Mouse (Mus musculus) forebrain, embryonic 12.5 days (tissue): ENCODE data around the gene Cyp2c67. TPM values are rescaled to one million over a fixed set of nuclear protein-coding genes. Genes with fewer than 3 reads are reported as not detected.
"Not testable (repeated sequence)": the region's sequence is repeated elsewhere in the genome, so short reads cannot be mapped to it uniquely, and the experiment has no call there.

Experiments
- ATAC-seq: fragments of 200-750 bp; cut with Nextera tagmentation; 2 replicates; pipeline ENCODE4 v1.8.0; 2017; ENCODE audit warnings: moderate TSS enrichment; ENCODE audit not compliant: low FRiP score
- H3K27ac ChIP-seq: fragments of 300-500 bp; sonication (generic); 2 replicates; pipeline ENCODE4 v1.5.1; 2016; ENCODE audit warnings: mild to moderate bottlenecking
- H3K27me3 ChIP-seq: fragments of 300-500 bp; sonication (generic); 2 replicates; pipeline ENCODE4 v1.6.1; 2016; ENCODE audit warnings: mild to moderate bottlenecking
- H3K36me3 ChIP-seq: fragments of 300-500 bp; sonication (generic); replicated peaks from 2 replicates; pipeline ENCODE4 v1.6.1; 2016; ENCODE audit warnings: mild to moderate bottlenecking
- H3K4me1 ChIP-seq: fragments of 300-500 bp; sonication (generic); 2 replicates; pipeline ENCODE4 v1.6.1; 2016
- H3K4me2 ChIP-seq: fragments of 300-500 bp; sonication (generic); 2 replicates; pipeline ENCODE4 v1.6.1; 2016; ENCODE audit warnings: mild to moderate bottlenecking, moderate library complexity
- H3K4me3 ChIP-seq: fragments of 300-500 bp; sonication (generic); replicated peaks from 2 replicates; pipeline ENCODE4 v1.5.1; 2016; ENCODE audit warnings: mild to moderate bottlenecking
- H3K9ac ChIP-seq: fragments of 300-500 bp; sonication (generic); 2 replicates; pipeline ENCODE4 v1.6.1; 2016; ENCODE audit warnings: mild to moderate bottlenecking
- H3K9me3 ChIP-seq: fragments of 300-500 bp; sonication (generic); 2 replicates; pipeline ENCODE4 v1.6.1; 2016
- WGBS: fragments of 180-500 bp; shearing (Covaris S2); methylation state at CpG from one replicate; pipeline ENCODE4 v1.1.7; 2016; 5-methylcytosine and 5-hydroxymethylcytosine counted together
- polyA plus RNA-seq: library from polyadenylated mRNA; unstranded; fragments of >200 nt; fragmentation: Nextera tagmentation; extraction: Ambion mirVana; gene quantifications from 2 replicates; pipeline ENCODE4 v1.2.1, GENCODE M21; 2016

The Cyp2c67 gene
- not detected in 2 replicates for polyA plus RNA-seq

DNA sequence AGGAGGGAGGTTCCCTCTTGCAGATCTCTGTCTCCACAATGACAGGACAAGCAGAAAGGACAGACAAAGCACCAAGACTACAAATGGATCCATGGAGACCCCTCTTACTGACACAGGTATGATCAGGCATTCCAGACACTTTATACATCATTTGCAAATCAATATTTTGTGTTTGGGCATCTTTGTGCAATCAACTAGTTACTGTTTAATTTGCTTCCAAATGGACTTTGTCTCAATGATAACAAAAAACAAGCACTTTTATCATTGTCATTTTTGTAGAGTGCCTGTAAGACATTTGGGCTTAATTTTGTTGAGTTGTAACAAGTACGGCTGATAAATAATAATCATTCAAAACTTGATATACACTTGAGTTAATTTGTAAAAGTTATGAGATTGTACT lies at the start of gene Cyp2c67:
Cyp2c67 (minus strand) TSS at position 114 of the 400 bp plus-strand sequence.
- no peaks in the 10 kb centered on the region for H3K36me3 ChIP-seq
- 93% methylated on average over 1 of the region's 1 CpGs for WGBS

DNA sequence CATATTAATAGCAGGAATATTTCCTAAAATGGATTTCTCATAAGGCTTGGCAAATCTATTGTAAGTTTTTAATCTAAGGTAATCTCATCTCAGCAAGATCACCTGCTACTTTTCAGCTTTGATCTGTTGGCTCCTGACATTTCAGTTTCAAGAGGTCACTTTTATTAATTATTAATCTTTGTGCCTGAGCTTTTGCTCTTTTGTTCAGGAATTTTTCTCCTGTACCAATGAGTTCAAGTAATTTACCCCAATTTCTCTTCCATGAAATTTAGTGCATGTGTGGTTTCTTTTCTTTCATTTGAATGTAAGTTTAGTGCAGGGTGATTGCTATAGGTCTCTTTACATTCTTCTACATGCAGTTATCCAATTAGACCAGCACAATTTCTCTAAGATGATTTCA lies 16.8 kb upstream of the Cyp2c67 start:
- not testable (repeated sequence) for H3K9me3 ChIP-seq, H3K4me2 ChIP-seq, ATAC-seq, H3K27me3 ChIP-seq, H3K9ac ChIP-seq, H3K27ac ChIP-seq, H3K4me3 ChIP-seq, H3K4me1 ChIP-seq, H3K36me3 ChIP-seq

More for the DNA sequence above, at the start of gene Cyp2c67:
- Histone ChIP-seq H3K27ac (no peak within 1 kb of the TSS), H3K9me3 (peaks cover 17% of the 10 kb centered on the region; the same call in 1 of the 2 replicates), H3K4me1 (no peaks in the 10 kb centered on the region), H3K9ac (no peak within 1 kb of the TSS), H3K4me2 (no peak within 1 kb of the TSS), H3K27me3 (no peaks in the 10 kb centered on the region), H3K4me3 (no peak within 1 kb of the TSS)
- no peak for ATAC-seq

DNA sequence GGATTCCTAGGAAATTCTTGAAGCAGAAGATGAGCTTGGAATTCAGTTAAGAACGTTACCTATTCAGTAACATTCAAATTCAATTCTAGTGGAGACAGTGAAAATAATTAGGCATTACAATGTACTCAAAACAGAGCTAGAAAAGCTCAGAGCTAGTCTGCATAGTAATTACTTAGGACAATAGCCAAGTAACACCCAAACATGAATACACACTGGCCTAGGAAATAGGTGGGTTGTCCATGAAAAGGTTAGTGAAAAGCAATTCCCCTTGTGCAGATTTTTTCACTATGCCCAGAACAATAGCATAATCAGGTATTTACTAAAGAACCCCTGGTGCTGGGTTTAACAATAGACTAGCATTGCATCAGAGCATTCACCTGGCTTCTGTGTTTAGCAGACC lies 3.5 kb upstream of the Cyp2c67 start:
- H3K9ac ChIP-seq = no peak overlapping the region
- H3K27ac ChIP-seq = no peak overlapping the region
- peaks cover 12% of the 10 kb centered on the region; the same call in 1 of the 2 replicates for H3K9me3 ChIP-seq
- H3K4me1 ChIP-seq = no peaks in the 10 kb centered on the region
- no peaks in the 10 kb centered on the region for H3K27me3 ChIP-seq
- no peak overlapping the region for H3K4me3 ChIP-seq
- no peaks in the 10 kb centered on the region for H3K36me3 ChIP-seq
- ATAC-seq = no peak
- no peak overlapping the region for H3K4me2 ChIP-seq
- 35% methylated on average over 1 of the region's 1 CpGs for WGBS

DNA sequence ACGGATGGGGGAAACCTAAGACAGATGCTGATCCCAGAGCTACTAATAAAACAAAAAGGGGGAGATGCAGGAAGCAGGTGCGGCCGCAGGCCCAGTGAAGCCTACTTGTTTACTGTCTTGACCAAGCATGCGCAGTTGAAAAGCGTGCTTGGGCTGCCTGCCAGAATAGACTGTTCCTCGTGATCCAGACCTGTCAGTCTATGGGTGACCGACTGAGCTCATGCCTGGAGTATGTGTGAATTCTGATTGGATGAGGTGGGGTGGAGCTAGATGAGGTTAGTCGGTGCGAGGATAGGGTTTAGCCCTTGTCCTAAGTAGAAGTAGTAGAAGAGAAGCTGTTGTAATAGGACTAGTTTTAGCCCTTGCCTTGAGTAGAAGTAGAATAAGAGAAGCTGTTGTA lies 1.3 kb downstream of the Cyp2c67 start:
- peaks cover 15% of the 10 kb centered on the region; the same call in 1 of the 2 replicates for H3K9me3 ChIP-seq
- whole genome bisulfite sequencing = 93% methylated on average over 9 of the region's 9 CpGs
- H3K4me3 ChIP-seq = no peak overlapping the region
- H3K27me3 ChIP-seq = no peaks in the 10 kb centered on the region
- H3K4me2 ChIP-seq = no peak overlapping the region
- H3K27ac ChIP-seq = no peak overlapping the region
- no peak for ATAC-seq
- H3K4me1 ChIP-seq = no peaks in the 10 kb centered on the region
- no peaks in the 10 kb centered on the region for H3K36me3 ChIP-seq
- no peak overlapping the region for H3K9ac ChIP-seq

DNA sequence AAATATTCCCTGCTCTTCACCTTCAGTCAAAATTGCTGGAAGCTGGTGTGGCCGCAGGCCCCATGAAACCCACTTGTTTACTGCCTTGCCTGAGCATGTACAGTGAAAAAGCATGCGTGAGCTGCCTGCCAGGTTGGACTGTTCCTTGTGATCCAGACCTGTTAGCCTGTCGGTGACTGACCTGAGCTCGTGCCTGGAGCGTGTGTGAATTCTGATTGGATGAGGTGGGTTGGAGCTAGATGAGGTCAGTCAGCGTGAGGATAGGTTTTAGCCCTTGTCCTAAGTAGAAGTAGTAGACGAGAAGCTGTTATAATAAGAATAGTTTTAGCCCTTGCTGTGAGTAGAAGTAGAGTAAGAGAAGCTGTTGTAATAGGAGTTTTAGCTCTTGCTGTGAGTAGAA lies 4.3 kb downstream of the Cyp2c67 start:
- ATAC-seq, H3K4me3 ChIP-seq, H3K36me3 ChIP-seq, H3K9ac ChIP-seq, H3K4me1 ChIP-seq, H3K27ac ChIP-seq, H3K27me3 ChIP-seq, H3K4me2 ChIP-seq: not testable (repeated sequence)
- peaks cover 15% of the 10 kb centered on the region; the same call in 1 of the 2 replicates for H3K9me3 ChIP-seq
- WGBS = 89% methylated on average over 7 of the region's 7 CpGs

Other genes starting within 250 kb of the Cyp2c67 start
- gene Cyp2c38, start 186.0 kb downstream of the Cyp2c67 start, polyA plus RNA-seq = not detected in 2 replicates
- gene Cyp2c39, start 138.2 kb downstream of the Cyp2c67 start, polyA plus RNA-seq = not detected in 2 replicates
- not detected in 2 replicates for gene Cyp2c68, start 92.0 kb upstream of the Cyp2c67 start, polyA plus RNA-seq
- not detected in 2 replicates for gene Cyp2c40, start 163.8 kb upstream of the Cyp2c67 start, polyA plus RNA-seq
- gene Cyp2c69, start 237.7 kb upstream of the Cyp2c67 start, polyA plus RNA-seq = not detected in 2 replicates